Mouse (Mus musculus) 416B (cell line): ENCODE measurements around the gene Mrm1.

Experiments used
- DNase-seq: peaks from one replicate; pipeline ENCODE4 v3.0.0; 2011; ENCODE audit warnings: low read depth

The Mrm1 gene

GRCm38 (mm10) chr11:84813724-84814510, 5.4 kb downstream of the Mrm1 start:
- peak; percentile 98 for DNase-seq

- no peak for DNase-seq
Measured at GRCm38 (mm10) chr11:84804373-84804772, 14.9 kb downstream of the Mrm1 start.

- peak; percentile 77 for DNase-seq
Measured at GRCm38 (mm10) chr11:84797627-84798353, 21.5 kb downstream of the Mrm1 start.

DNA sequence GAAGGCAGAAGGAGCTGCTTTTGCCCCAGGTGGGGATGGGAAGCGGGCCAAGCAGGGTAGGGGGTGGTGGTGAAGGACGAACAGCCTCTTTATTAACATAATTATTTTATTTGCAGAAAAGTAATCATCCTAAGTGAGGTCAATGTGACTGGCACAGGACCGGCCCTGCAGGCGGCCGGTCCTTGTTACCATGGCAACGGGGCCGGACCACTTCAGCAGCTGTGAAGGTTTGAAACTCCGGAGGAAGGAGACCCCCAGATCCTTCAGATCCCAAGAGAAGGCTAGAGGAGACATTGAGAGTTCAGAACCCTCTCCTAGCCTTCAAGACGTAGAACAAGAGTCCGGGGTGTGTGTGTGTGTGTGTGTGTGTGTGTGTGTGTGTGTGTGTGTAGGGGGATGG, 22.3 kb downstream of the Mrm1 start:
- DNase-seq: no peak

- peak; percentile 73 for DNase-seq
Measured at GRCm38 (mm10) chr11:84794496-84795113, 24.7 kb downstream of the Mrm1 start.

GRCm38 (mm10) chr11:84793545-84793944, 25.8 kb downstream of the Mrm1 start:
- no peak for DNase-seq

DNA sequence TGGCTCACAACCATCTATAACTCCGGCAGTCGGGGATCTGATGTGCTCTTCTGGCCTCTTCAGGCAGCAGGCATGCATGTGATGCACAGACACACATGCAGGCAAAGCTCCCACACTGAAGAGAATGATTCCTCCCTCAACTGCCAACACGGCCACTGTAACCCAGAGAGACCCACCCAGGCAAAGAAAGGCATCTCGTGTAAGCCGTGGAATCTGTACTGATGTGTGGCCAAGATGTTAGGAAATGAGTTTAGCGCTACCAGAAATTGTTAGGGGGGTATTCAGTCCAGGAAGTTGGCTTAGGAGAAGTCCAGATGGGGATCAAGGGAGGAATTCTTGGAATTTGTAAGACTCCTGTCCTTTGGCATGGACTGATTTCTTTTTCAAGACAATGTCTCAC, 28.9 kb downstream of the Mrm1 start:
- no peak for DNase-seq

- no peak for DNase-seq
Measured at GRCm38 (mm10) chr11:84780143-84780870, 39.0 kb downstream of the Mrm1 start.

DNA sequence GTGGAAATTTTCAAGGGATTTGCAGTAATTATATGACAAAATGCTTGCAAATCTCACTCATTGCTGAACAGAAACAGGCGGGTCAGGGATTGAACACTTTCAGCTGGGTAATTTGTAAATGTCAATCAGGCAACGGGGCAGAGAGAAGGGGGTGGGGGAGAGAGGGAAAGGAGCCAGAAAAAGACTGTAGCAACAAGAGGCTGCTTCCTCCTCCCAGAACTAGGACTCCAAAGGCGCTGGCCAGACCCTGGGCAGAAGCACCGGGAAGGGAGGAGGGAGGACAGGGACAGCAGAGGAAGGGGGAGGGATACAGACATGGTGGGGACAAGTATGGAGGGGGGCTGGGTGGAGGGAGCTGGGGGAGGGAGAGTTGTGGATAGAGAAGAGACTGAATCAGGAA, 43.8 kb downstream of the Mrm1 start:
- DNase-seq: no peak

DNA sequence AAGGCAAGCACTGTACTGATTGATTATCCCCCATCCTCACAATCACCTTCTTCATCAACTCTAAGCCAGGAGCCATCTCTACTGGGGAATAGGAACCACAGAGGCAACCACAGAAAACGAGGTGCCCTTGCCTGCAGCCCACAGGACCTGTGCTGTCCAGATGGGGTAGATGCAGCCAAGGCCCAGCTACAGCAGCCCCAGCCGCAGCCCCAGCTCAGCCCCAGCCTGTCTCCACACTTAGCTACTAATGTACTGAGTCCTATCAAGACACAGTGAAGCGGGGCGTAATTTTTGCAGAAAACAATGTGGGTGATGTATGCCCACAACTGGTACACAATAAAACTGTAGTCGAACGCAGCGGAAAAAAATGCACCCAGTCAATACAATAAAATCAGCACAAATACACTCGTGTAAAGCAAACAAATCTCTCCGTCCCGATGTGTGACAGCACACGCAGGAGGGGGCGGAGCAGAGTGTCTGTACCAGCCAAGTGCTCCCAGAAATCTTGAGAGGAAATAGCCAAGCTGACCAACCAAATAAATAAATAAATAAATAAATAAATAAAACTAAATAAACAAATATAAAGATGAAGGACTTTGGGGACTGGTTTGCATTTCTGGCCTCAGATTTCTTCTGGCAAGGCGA, 44.3 kb downstream of the Mrm1 start:
- no peak for DNase-seq

DNA sequence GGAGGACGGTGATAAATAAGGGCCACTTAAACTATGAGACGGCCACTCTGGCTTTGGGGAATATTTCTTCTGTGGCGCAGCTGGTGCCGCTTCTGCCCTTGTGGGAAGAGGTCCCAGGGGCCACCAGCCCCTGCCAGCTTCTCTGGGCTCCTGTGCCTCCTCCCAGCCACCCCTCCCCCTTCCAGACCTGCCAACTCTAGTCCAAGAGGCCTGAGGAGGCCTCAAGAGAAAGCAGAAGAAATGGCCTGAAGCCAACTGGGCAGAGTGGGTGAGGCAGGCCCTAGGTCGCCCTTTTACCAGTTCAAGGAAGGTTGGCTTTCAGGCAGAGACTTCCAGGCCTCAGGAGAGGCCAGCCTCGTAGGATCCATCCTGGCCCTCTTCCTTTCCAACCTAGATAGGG, 51.4 kb downstream of the Mrm1 start:
- DNase-seq: no peak

DNA sequence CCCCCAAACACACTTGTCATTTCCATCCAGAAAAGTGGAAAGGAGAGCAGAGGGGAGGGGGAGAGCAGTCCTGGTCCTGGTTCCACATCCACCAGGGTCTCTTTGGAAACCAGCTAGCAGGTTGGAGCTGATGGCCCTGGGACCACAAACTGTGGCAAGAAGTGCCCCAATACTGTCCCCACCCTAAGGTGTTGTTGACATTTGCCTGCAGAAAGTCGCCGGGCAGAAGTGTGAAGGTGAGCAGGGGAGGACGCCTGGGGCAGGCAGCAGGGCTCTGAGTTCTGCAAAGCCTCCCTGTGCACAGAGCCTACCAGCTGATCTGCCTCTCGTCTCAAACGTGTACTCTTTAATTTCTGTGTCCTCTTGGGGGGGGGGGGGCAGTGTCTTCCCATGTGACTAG, 54.2 kb downstream of the Mrm1 start:
- DNase-seq: no peak

DNA sequence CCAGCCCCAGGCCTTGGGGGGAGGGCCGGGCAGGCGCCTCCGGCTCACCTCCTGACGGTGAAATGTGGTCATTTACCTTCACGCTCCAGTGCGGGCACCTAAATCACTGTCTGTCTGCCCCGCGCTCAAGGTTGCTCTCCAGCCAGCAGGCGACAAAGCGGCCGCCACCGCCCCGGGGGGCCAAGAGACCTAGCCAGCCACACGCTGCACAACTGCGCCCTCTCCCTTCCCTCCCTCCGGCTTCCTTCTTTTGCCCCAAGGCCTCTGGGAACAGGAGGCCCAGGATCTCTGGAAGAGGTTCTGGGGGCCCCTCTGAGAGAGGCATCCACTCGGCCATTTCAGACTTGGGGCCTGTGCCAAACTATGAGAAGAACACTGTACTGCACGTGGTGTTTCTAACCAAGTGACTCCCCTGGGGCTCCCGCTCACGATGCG, 54.8 kb downstream of the Mrm1 start:
- DNase-seq: no peak

- no peak for DNase-seq
Measured at GRCm38 (mm10) chr11:84764116-84764515, 55.2 kb downstream of the Mrm1 start.
